ENCODE assay signal across 26 mouse cellular contexts in the genomic region with DNA sequence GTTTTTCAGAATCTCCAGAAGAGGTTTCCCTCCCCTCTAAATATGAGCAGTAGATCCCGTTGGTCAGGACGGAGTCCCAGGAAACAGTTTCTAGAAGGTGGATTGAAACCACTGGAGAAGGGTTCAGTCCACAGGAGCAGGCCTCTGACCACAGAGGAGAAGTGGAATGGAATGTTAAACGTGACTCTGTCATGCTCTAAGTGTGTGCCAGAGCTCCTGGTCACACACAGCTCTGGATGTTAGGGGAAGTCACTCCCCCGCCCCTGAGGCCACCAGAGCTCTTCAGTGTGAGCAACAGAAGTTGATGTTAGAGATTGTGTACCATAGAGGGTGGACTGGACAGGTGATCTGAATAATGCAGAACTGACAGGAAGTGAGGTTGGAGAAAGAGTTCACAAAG.
A peak's percentile ranks its signal among the peaks of the same experiment; 100 is the strongest.
DNase-seq lines count a peak whose midpoint lies in the region; ATAC-seq and TF ChIP-seq lines count a peak whose summit lies in the region.
"Had no signal": no experiment of that assay in that cellular context is flagged by ENCODE, and none has a peak within 500 bp of the region (broad histone marks: within the 10 kb centered on the region; RNA-seq: fewer than 3 reads in every experiment).

No protein-coding gene starts in this region.

- H3K36me3 ChIP-seq in lung, embryonic 14.5 days (ENCODE audit: insufficient read depth) = no peaks in the 10 kb centered on the region
- H3K36me3 ChIP-seq in CH12.LX (replicated peaks in 1 of 2; ENCODE audit: control insufficient read depth in 1 of 2, insufficient read depth in 1 of 2, low read length in 1 of 2) = peaks cover 0 to 5% of the 10 kb centered on the region in 2 experiments
- H3K36me3 ChIP-seq: embryonic facial prominence, embryonic 12.5 days; embryonic facial prominence, embryonic 15.5 days; heart, embryonic 12.5 days; hindbrain, embryonic 10.5 days; hindbrain, embryonic 13.5 days had no signal

- no peak overlapping the region for H3K27ac ChIP-seq in lung, embryonic 14.5 days (ENCODE audit: low read depth)
- H3K27ac ChIP-seq in CH12.LX (ENCODE audit: insufficient read depth, low read depth) = no peak overlapping the region
- H3K27ac ChIP-seq: embryonic facial prominence, embryonic 12.5 days; embryonic facial prominence, embryonic 15.5 days; hindbrain, embryonic 10.5 days; hindbrain, embryonic 13.5 days had no signal

- no peak for TF ChIP-seq POLR2A in lung, adult 2 months (IDR thresholded peaks at IDR 0.05; ENCODE audit: borderline replicate concordance, extremely low read depth, low read depth, low read length)
- TF ChIP-seq POLR2A in CH12.LX (IDR thresholded peaks at IDR 0.05; ENCODE audit: low read depth, low read length) = no peak

- no peaks in the 10 kb centered on the region for H3K9me3 ChIP-seq in lung, embryonic 14.5 days (ENCODE audit: low read depth, low read length)
- no peaks in the 10 kb centered on the region for H3K9me3 ChIP-seq in CH12.LX (replicated peaks; ENCODE audit: low read length)
- H3K9me3 ChIP-seq: embryonic facial prominence, embryonic 12.5 days; embryonic facial prominence, embryonic 15.5 days; heart, embryonic 12.5 days; hindbrain, embryonic 10.5 days; hindbrain, embryonic 13.5 days had no signal

- no peak overlapping the region for H3K4me2 ChIP-seq in lung, embryonic 14.5 days
- no peak overlapping the region for H3K4me2 ChIP-seq in CH12.LX (ENCODE audit: insufficient read depth, low read depth, poor library complexity, severe bottlenecking)
- H3K4me2 ChIP-seq: embryonic facial prominence, embryonic 12.5 days; embryonic facial prominence, embryonic 15.5 days; heart, embryonic 12.5 days; hindbrain, embryonic 13.5 days had no signal

- no peak for TF ChIP-seq RAD21 in CH12.LX (IDR thresholded peaks at IDR 0.05; ENCODE audit: low read depth, low read length)

- 44% methylated on average over 4 of the region's 4 CpGs for WGBS in lung, embryonic 14.5 days
- 60% methylated on average over 4 of the region's 4 CpGs for WGBS in lung, adult 2 months

- DNase-seq in lung, embryonic 14.5 days = peak; percentile 36
- no peak for DNase-seq in lung, adult 2 months
- DNase-seq in CH12.LX (ENCODE audit: extremely low read depth) = no peak
- DNase-seq: adrenal gland, adult 8-10 months; adrenal gland, postnatal 25 days; cerebellum, adult 11-12 months; cerebellum, adult 8-10 months; cerebellum, postnatal 10 days; cerebellum, postnatal 36 days; gastrocnemius, postnatal 10 days; gastrocnemius, postnatal 36 days; heart, adult 11 months; heart, postnatal 36 days had no signal

- no peak overlapping the region for H3K9ac ChIP-seq in lung, embryonic 14.5 days
- no peak overlapping the region for H3K9ac ChIP-seq in CH12.LX (ENCODE audit: insufficient read depth, low read depth)
- H3K9ac ChIP-seq: embryonic facial prominence, embryonic 12.5 days; embryonic facial prominence, embryonic 15.5 days; heart, embryonic 12.5 days; hindbrain, embryonic 13.5 days had no signal

- dilution Hi-C loops in CH12.LX (cut with MboI; ENCODE audit: extremely low pct_ligation_motif_present, extremely low pct_unique_long_range_greater_than_20kb, low sequenced_read_pairs) = no loop called here

- TF ChIP-seq EP300 in CH12.LX (IDR thresholded peaks at IDR 0.05; ENCODE audit: low read length) = no peak

- no peak overlapping the region for H3K4me3 ChIP-seq in lung, embryonic 14.5 days (ENCODE audit: low read depth, low read length)
- H3K4me3 ChIP-seq in lung, adult 2 months (replicated peaks; ENCODE audit: extremely low read depth, low read depth, low read length) = no peak overlapping the region
- no peak overlapping the region for H3K4me3 ChIP-seq in CH12.LX (replicated peaks in 1 of 3; ENCODE audit: low read depth in 2 of 3, low read length in 2 of 3, poor library complexity in 1 of 3)
- H3K4me3 ChIP-seq: embryonic facial prominence, embryonic 12.5 days; embryonic facial prominence, embryonic 15.5 days; heart, embryonic 12.5 days; hindbrain, embryonic 10.5 days; hindbrain, embryonic 13.5 days had no signal

- no peaks in the 10 kb centered on the region for H3K4me1 ChIP-seq in lung, embryonic 14.5 days (ENCODE audit: insufficient read depth)
- no peaks in the 10 kb centered on the region for H3K4me1 ChIP-seq in lung, adult 2 months (ENCODE audit: control insufficient read depth, insufficient read depth, low read length)
- H3K4me1 ChIP-seq in CH12.LX (ENCODE audit: control insufficient read depth in 1 of 2, insufficient read depth in 2 of 2) = peaks cover 49 to 64% of the 10 kb centered on the region in 2 experiments
- H3K4me1 ChIP-seq: embryonic facial prominence, embryonic 15.5 days had no signal

- in situ Hi-C loops in CH12.LX (cut with MboI; ENCODE audit: low pct_ligation_motif_present, low pct_unique_long_range_greater_than_20kb, low sequenced_read_pairs) = no loop called here

- ATAC-seq in lung, embryonic 14.5 days (ENCODE audit: insufficient read depth) = no peak
- 0 out of 2 replicates have a peak, but pooled peaks have one; percentile 20 for ATAC-seq in common myeloid progenitor, adult 5-6 weeks (replicated peaks; ENCODE audit: low read depth, poor library complexity, severe bottlenecking)
- peak; percentile 46; the same call in 1 of the 2 replicates for ATAC-seq in megakaryocyte progenitor cell, adult 5-6 weeks (replicated peaks; ENCODE audit: poor library complexity)
- ATAC-seq in inflammation-experienced regulatory T-cells, adult 6 months = no peak
- ATAC-seq: activated CD4-positive, CD25-positive, alpha-beta regulatory T cell, adult 4 months; CD4-positive, CD25-positive, alpha-beta regulatory T cell, adult 4 months; forebrain, embryonic 14.5 days; hindbrain, embryonic 16.5 days; intestine, postnatal 0 days had no signal

- no peaks in the 10 kb centered on the region for H3K27me3 ChIP-seq in lung, embryonic 14.5 days (ENCODE audit: insufficient read depth, low read length)
- no peaks in the 10 kb centered on the region for H3K27me3 ChIP-seq in CH12.LX (replicated peaks)
- H3K27me3 ChIP-seq: embryonic facial prominence, embryonic 12.5 days; embryonic facial prominence, embryonic 15.5 days; heart, embryonic 12.5 days; hindbrain, embryonic 13.5 days had no signal

- TF ChIP-seq CTCF in lung, embryonic 14.5 days (IDR thresholded peaks at IDR 0.05; ENCODE audit: low read depth) = no peak
- no peak for TF ChIP-seq CTCF in lung, adult 2 months (IDR thresholded peaks at IDR 0.05; ENCODE audit: insufficient read depth, low read length)
- TF ChIP-seq CTCF in CH12.LX (conservative IDR thresholded peaks at IDR 0.05 in 1 of 2, IDR thresholded peaks at IDR 0.05 in 1 of 2; ENCODE audit: low read depth in 2 of 2, low read length in 2 of 2) = no peak

- no peaks in the 10 kb centered on the region for H3K79me2 ChIP-seq in CH12.LX (replicated peaks; ENCODE audit: control insufficient read depth, extremely low read depth, insufficient read depth, poor library complexity, severe bottlenecking)

TF ChIP-seq in CH12.LX, 34 proteins besides CTCF, POLR2A, EP300 and RAD21:
- TF ChIP-seq JUN (IDR thresholded peaks at IDR 0.05; ENCODE audit: insufficient read depth, low read depth, low read length) (no peak), NELFE (IDR thresholded peaks at IDR 0.05; ENCODE audit: low read depth, low read length) (no peak), BHLHE40 (IDR thresholded peaks at IDR 0.05; ENCODE audit: low read depth, low read length) (peak; percentile 58)

Comparison
In these comparisons a context has a peak if more than half of its experiments do, and no peak if none do; other contexts are left out.
1. ATAC-seq: peak in common myeloid progenitor, adult 5-6 weeks (single experiment) and megakaryocyte progenitor cell, adult 5-6 weeks (single experiment); none in lung, embryonic 14.5 days (single experiment) and inflammation-experienced regulatory T-cells, adult 6 months (single experiment).